Mouse (Mus musculus) megakaryocyte, adult 5-6 weeks (primary cell): ENCODE measurements around the gene Pan2. TPM values are rescaled to one million over a fixed set of nuclear protein-coding genes. Genes with fewer than 3 reads are reported as not detected.

Experiments used
- ATAC-seq: 2 replicates; pipeline ENCODE4 v1.8.0; 2016; ENCODE audit warnings: mild to moderate bottlenecking, inconsistent platforms; ENCODE audit not compliant: poor library complexity, severe bottlenecking
- total RNA-seq, 2 experiments: library from RNA; stranded (forward) in 1 of 2; stranded (reverse) in 1 of 2; fragments of 153-499, 151-499 nt in 1 of 2; fragments of 221-1000, 200-1000 nt in 1 of 2; gene quantifications; 2 replicates each; pipeline versions ENCODE4 v1.2.3 to v1.2.4; 2015 to 2017

Pan2 gene
- total RNA-seq, 2 experiments from 2014 or later = 14.0 to 17.7 TPM

GRCm38 (mm10) chr10:128370601-128371000, 67.5 kb downstream of the Pan2 start:
- ATAC-seq = no peak

Other genes starting within 250 kb of the Pan2 start
- gene Ptges3, start 244.4 kb upstream of the Pan2 start, total RNA-seq (2015) = 118 and 120 TPM in 2 replicates
- gene Ptges3, start 244.4 kb upstream of the Pan2 start, total RNA-seq (2017) = 140 and 162 TPM in 2 replicates
- 902 and 936 TPM in 2 replicates for gene Atp5b, start 220.1 kb upstream of the Pan2 start, total RNA-seq (2015)
- 1,533 and 1,600 TPM in 2 replicates for gene Atp5b, start 220.1 kb upstream of the Pan2 start, total RNA-seq (2017)
- 51.3 and 53.5 TPM in 2 replicates for gene Baz2a, start 211.8 kb upstream of the Pan2 start, total RNA-seq (2015)
- 21.3 and 27.4 TPM in 2 replicates for gene Baz2a, start 211.8 kb upstream of the Pan2 start, total RNA-seq (2017)
- 2.9 and 4.0 TPM in 2 replicates for gene Rbms2, start 123.0 kb upstream of the Pan2 start, total RNA-seq (2015)
- 1.5 and 5.4 TPM in 2 replicates for gene Rbms2, start 123.0 kb upstream of the Pan2 start, total RNA-seq (2017)
- gene Gls2, start 108.9 kb upstream of the Pan2 start, total RNA-seq (2015) = 0.71 TPM in 1 of 2 replicates, not detected in the other
- not detected in 2 replicates for gene Gls2, start 108.9 kb upstream of the Pan2 start, total RNA-seq (2017)
- gene Spryd4, start 91.5 kb upstream of the Pan2 start, total RNA-seq (2015) = 6.5 and 6.9 TPM in 2 replicates
- 9.0 and 10.6 TPM in 2 replicates for gene Spryd4, start 91.5 kb upstream of the Pan2 start, total RNA-seq (2017)
- not detected in 2 replicates for gene Mip, start 77.5 kb upstream of the Pan2 start, total RNA-seq (2015)
- 0.33 TPM in 1 of 2 replicates, not detected in the other for gene Mip, start 77.5 kb upstream of the Pan2 start, total RNA-seq (2017)
- 14.1 and 16.1 TPM in 2 replicates for gene Timeless, start 71.3 kb upstream of the Pan2 start, total RNA-seq (2015)
- 33.2 and 34.2 TPM in 2 replicates for gene Timeless, start 71.3 kb upstream of the Pan2 start, total RNA-seq (2017)
- 0.36 TPM in 1 of 2 replicates, not detected in the other for gene Apon, start 49.2 kb upstream of the Pan2 start, total RNA-seq (2015)
- gene Apon, start 49.2 kb upstream of the Pan2 start, total RNA-seq (2017) = 1.2 TPM in 1 of 2 replicates, not detected in the other
- gene Apof, start 34.7 kb upstream of the Pan2 start, total RNA-seq (2015) = 0.21 TPM in 1 of 2 replicates, not detected in the other
- not detected in 2 replicates for gene Apof, start 34.7 kb upstream of the Pan2 start, total RNA-seq (2017)
- gene Stat2, start 32.8 kb upstream of the Pan2 start, total RNA-seq (2015) = 25.5 and 28.5 TPM in 2 replicates
- gene Stat2, start 32.8 kb upstream of the Pan2 start, total RNA-seq (2017) = 20.2 and 33.6 TPM in 2 replicates
- gene Il23a, start 4.6 kb upstream of the Pan2 start, total RNA-seq (2015) = not detected in 2 replicates
- 0.12 TPM in 1 of 2 replicates, not detected in the other for gene Il23a, start 4.6 kb upstream of the Pan2 start, total RNA-seq (2017)
- gene Cnpy2, start 19.1 kb downstream of the Pan2 start, total RNA-seq (2015) = 73.3 and 78.6 TPM in 2 replicates
- gene Cnpy2, start 19.1 kb downstream of the Pan2 start, total RNA-seq (2017) = 81.0 and 84.5 TPM in 2 replicates
- gene Cs, start 34.4 kb downstream of the Pan2 start, total RNA-seq (2015) = 158 and 160 TPM in 2 replicates
- gene Cs, start 34.4 kb downstream of the Pan2 start, total RNA-seq (2017) = 95.0 and 116 TPM in 2 replicates
- gene Coq10a, start 65.7 kb downstream of the Pan2 start, total RNA-seq (2015) = 22.6 and 24.4 TPM in 2 replicates
- 14.1 and 19.2 TPM in 2 replicates for gene Coq10a, start 65.7 kb downstream of the Pan2 start, total RNA-seq (2017)
- 35.2 and 37.0 TPM in 2 replicates for gene Ankrd52, start 73.8 kb downstream of the Pan2 start, total RNA-seq (2015)
- gene Ankrd52, start 73.8 kb downstream of the Pan2 start, total RNA-seq (2017) = 9.3 and 13.7 TPM in 2 replicates
- gene Slc39a5, start 97.9 kb downstream of the Pan2 start, total RNA-seq (2015) = not detected in 2 replicates
- not detected in 2 replicates for gene Slc39a5, start 97.9 kb downstream of the Pan2 start, total RNA-seq (2017)
- gene Nabp2, start 108.2 kb downstream of the Pan2 start, total RNA-seq (2015) = 76.8 and 79.3 TPM in 2 replicates
- gene Nabp2, start 108.2 kb downstream of the Pan2 start, total RNA-seq (2017) = 54.3 and 59.1 TPM in 2 replicates
- gene Rnf41, start 108.3 kb downstream of the Pan2 start, total RNA-seq (2015) = 16.4 and 17.6 TPM in 2 replicates
- gene Rnf41, start 108.3 kb downstream of the Pan2 start, total RNA-seq (2017) = 24.6 and 26.1 TPM in 2 replicates
- gene Smarcc2, start 155.9 kb downstream of the Pan2 start, total RNA-seq (2015) = 73.1 and 82.3 TPM in 2 replicates
- gene Smarcc2, start 155.9 kb downstream of the Pan2 start, total RNA-seq (2017) = 63.1 and 78.4 TPM in 2 replicates
- 1,624 and 1,690 TPM in 2 replicates for gene Myl6, start 190.8 kb downstream of the Pan2 start, total RNA-seq (2015)
- 1,921 and 2,467 TPM in 2 replicates for gene Myl6, start 190.8 kb downstream of the Pan2 start, total RNA-seq (2017)
- 3.4 and 5.8 TPM in 2 replicates for gene Myl6b, start 195.3 kb downstream of the Pan2 start, total RNA-seq (2015)
- gene Myl6b, start 195.3 kb downstream of the Pan2 start, total RNA-seq (2017) = 0.99 and 2.0 TPM in 2 replicates
- gene Esyt1, start 222.5 kb downstream of the Pan2 start, total RNA-seq (2015) = 125 and 127 TPM in 2 replicates
- gene Esyt1, start 222.5 kb downstream of the Pan2 start, total RNA-seq (2017) = 266 and 267 TPM in 2 replicates
- 6.0 and 8.1 TPM in 2 replicates for gene Zc3h10, start 244.4 kb downstream of the Pan2 start, total RNA-seq (2015)
- 12.9 and 14.5 TPM in 2 replicates for gene Zc3h10, start 244.4 kb downstream of the Pan2 start, total RNA-seq (2017)
- gene Rpl41, start 246.0 kb downstream of the Pan2 start, total RNA-seq (2015) = 2,152 and 2,213 TPM in 2 replicates
- gene Rpl41, start 246.0 kb downstream of the Pan2 start, total RNA-seq (2017) = 1,919 and 2,042 TPM in 2 replicates